Mouse (Mus musculus) forebrain, embryonic 11.5 days (tissue): ENCODE measurements around the gene Kcnip4. TPM values are rescaled to one million over a fixed set of nuclear protein-coding genes. Genes with fewer than 3 reads are reported as not detected.

Experiments used
- ATAC-seq: fragments of 200-750 bp; cut with Nextera tagmentation; replicated peaks from 2 replicates; pipeline ENCODE4 v1.8.0; 2017; ENCODE audit warnings: moderate TSS enrichment; ENCODE audit not compliant: low FRiP score
- DNase-seq: peaks from one replicate; pipeline ENCODE4 v3.0.0-alpha.2; 2017; ENCODE audit warnings: low spot score
- H3K27ac ChIP-seq: fragments of 300-500 bp; sonication (generic); 2 replicates; pipeline ENCODE4 v1.5.1; 2014; ENCODE audit warnings: low read depth, low read length
- H3K27me3 ChIP-seq: fragments of 300-500 bp; sonication (generic); 2 replicates; pipeline ENCODE4 v1.6.1; 2014; ENCODE audit warnings: mild to moderate bottlenecking, low read length, mixed read lengths; ENCODE audit not compliant: control insufficient read depth, insufficient read depth
- H3K36me3 ChIP-seq: fragments of 300-500 bp; sonication (generic); 2 replicates; pipeline ENCODE4 v1.6.1; 2014; ENCODE audit warnings: mild to moderate bottlenecking, low read length, moderate library complexity, mixed read lengths; ENCODE audit not compliant: control insufficient read depth, insufficient read depth
- H3K4me1 ChIP-seq: fragments of 300-500 bp; sonication (generic); replicated peaks from 2 replicates; pipeline ENCODE4 v1.6.1; 2014; ENCODE audit warnings: low read length, mixed read lengths; ENCODE audit not compliant: control insufficient read depth, insufficient read depth
- H3K4me2 ChIP-seq: fragments of 300-500 bp; sonication (generic); 2 replicates; pipeline ENCODE4 v1.6.1; 2014; ENCODE audit warnings: low read depth, mild to moderate bottlenecking, low read length, moderate library complexity, mixed read lengths; ENCODE audit not compliant: severe bottlenecking
- H3K4me3 ChIP-seq: fragments of 300-500 bp; sonication (generic); 2 replicates; pipeline ENCODE4 v1.5.1; 2014; ENCODE audit warnings: low read depth, low read length
- H3K9ac ChIP-seq: fragments of 300-500 bp; sonication (generic); 2 replicates; pipeline ENCODE4 v1.6.1; 2014; ENCODE audit warnings: low read length
- H3K9me3 ChIP-seq: fragments of 300-500 bp; sonication (generic); 2 replicates; pipeline ENCODE4 v1.6.1; 2016; ENCODE audit warnings: low read length, mixed read lengths; ENCODE audit not compliant: control insufficient read depth
- WGBS: fragments of 180-500 bp; shearing (Covaris S2); extraction: QIAGEN DNeasy Blood & Tissue Kit; methylation state at CpG from one replicate; pipeline ENCODE4 v1.1.7; 2014; 5-methylcytosine and 5-hydroxymethylcytosine counted together
- polyA plus RNA-seq: library from polyadenylated mRNA; unstranded; fragments of >200 nt; fragmentation: Nextera tagmentation; extraction: Ambion mirVana; gene quantifications from 2 replicates; pipeline ENCODE4 v1.2.1, GENCODE M21; 2014

Kcnip4 gene
- polyA plus RNA-seq, 1 experiment from 2014 or later: 1.7 TPM

- Histone ChIP-seq H3K9ac (no peak overlapping the region), H3K4me1 (no peaks in the 10 kb centered on the region), H3K27me3 (no peaks in the 10 kb centered on the region), H3K4me2 (no peak overlapping the region), H3K9me3 (no peaks in the 10 kb centered on the region), H3K36me3 (no peaks in the 10 kb centered on the region), H3K4me3 (no peak overlapping the region), H3K27ac (no peak overlapping the region)
- no peak for ATAC-seq
- no peak for DNase-seq
- WGBS: 87% methylated on average over 2 of the region's 2 CpGs
Observed at GRCm38 (mm10) chr5:48483112-48483511, 1041.6 kb downstream of the Kcnip4 start.

- no peaks in the 10 kb centered on the region for H3K4me1 ChIP-seq
- WGBS: 77% methylated on average over 2 of the region's 2 CpGs
Observed at GRCm38 (mm10) chr5:48460221-48460620, 1064.5 kb downstream of the Kcnip4 start.

GRCm38 (mm10) chr5:48448888-48449287 lies 1075.8 kb downstream of the Kcnip4 start:
- Histone ChIP-seq H3K27me3 (no peaks in the 10 kb centered on the region), H3K27ac (no peak overlapping the region), H3K4me1 (no peaks in the 10 kb centered on the region), H3K9me3 (no peaks in the 10 kb centered on the region), H3K36me3 (no peaks in the 10 kb centered on the region), H3K9ac (no peak overlapping the region), H3K4me2 (no peak overlapping the region), H3K4me3 (no peak overlapping the region)
- ATAC-seq (no peak), DNase-seq (no peak)
- WGBS: 94% methylated on average over 1 of the region's 1 CpGs

More at GRCm38 (mm10) chr5:48460221-48460620, 1064.5 kb downstream of the Kcnip4 start:
- no peaks in the 10 kb centered on the region for H3K36me3 ChIP-seq
- DNase-seq (no peak), ATAC-seq (no peak)
- H3K4me3 ChIP-seq: no peak overlapping the region
- no peak overlapping the region for H3K27ac ChIP-seq
- H3K4me2 ChIP-seq: no peak overlapping the region
- no peak overlapping the region for H3K9ac ChIP-seq
- no peaks in the 10 kb centered on the region for H3K27me3 ChIP-seq
- H3K9me3 ChIP-seq: no peaks in the 10 kb centered on the region

GRCm38 (mm10) chr5:48430459-48430858 lies 1094.2 kb downstream of the Kcnip4 start:
- Histone ChIP-seq H3K27me3 (no peaks in the 10 kb centered on the region), H3K4me3 (no peak overlapping the region)
- peak; percentile 58 for ATAC-seq

GRCm38 (mm10) chr5:48421957-48422356 lies 1102.8 kb downstream of the Kcnip4 start:
- no peak for ATAC-seq
- WGBS: 100% methylated on average over 1 of the region's 1 CpGs
- Histone ChIP-seq H3K9me3 (no peaks in the 10 kb centered on the region), H3K9ac (no peak overlapping the region), H3K27ac (no peak overlapping the region), H3K4me1 (no peaks in the 10 kb centered on the region), H3K4me3 (no peak overlapping the region), H3K36me3 (no peaks in the 10 kb centered on the region), H3K4me2 (no peak overlapping the region), H3K27me3 (no peaks in the 10 kb centered on the region)
- DNase-seq: no peak

More at GRCm38 (mm10) chr5:48430459-48430858, 1094.2 kb downstream of the Kcnip4 start:
- no peak overlapping the region for H3K4me2 ChIP-seq
- H3K36me3 ChIP-seq: no peaks in the 10 kb centered on the region
- H3K4me1 ChIP-seq: no peaks in the 10 kb centered on the region
- no peaks in the 10 kb centered on the region for H3K9me3 ChIP-seq
- H3K9ac ChIP-seq: no peak overlapping the region
- DNase-seq: peak; percentile 57
- H3K27ac ChIP-seq: no peak overlapping the region

GRCm38 (mm10) chr5:48419741-48420140 lies 1105.0 kb downstream of the Kcnip4 start:
- Histone ChIP-seq H3K9me3 (no peaks in the 10 kb centered on the region), H3K4me2 (no peak overlapping the region), H3K4me3 (no peak overlapping the region), H3K36me3 (no peaks in the 10 kb centered on the region), H3K4me1 (no peaks in the 10 kb centered on the region), H3K27ac (no peak overlapping the region), H3K27me3 (no peaks in the 10 kb centered on the region), H3K9ac (no peak overlapping the region)
- ATAC-seq (no peak), DNase-seq (no peak)
- WGBS: 94% methylated on average over 2 of the region's 2 CpGs

- Histone ChIP-seq H3K9ac (no peak overlapping the region), H3K4me1 (no peaks in the 10 kb centered on the region), H3K36me3 (no peaks in the 10 kb centered on the region), H3K27me3 (no peaks in the 10 kb centered on the region), H3K27ac (no peak overlapping the region), H3K9me3 (no peaks in the 10 kb centered on the region), H3K4me2 (no peak overlapping the region), H3K4me3 (no peak overlapping the region)
- ATAC-seq (no peak), DNase-seq (no peak)
- 95% methylated on average over 4 of the region's 4 CpGs for WGBS
Observed at GRCm38 (mm10) chr5:48412261-48412660, 1112.4 kb downstream of the Kcnip4 start.

- Histone ChIP-seq H3K4me1 (no peaks in the 10 kb centered on the region), H3K36me3 (no peaks in the 10 kb centered on the region), H3K9ac (no peak overlapping the region), H3K27me3 (no peaks in the 10 kb centered on the region), H3K9me3 (no peaks in the 10 kb centered on the region), H3K4me3 (no peak overlapping the region), H3K27ac (no peak overlapping the region), H3K4me2 (no peak overlapping the region)
- ATAC-seq (no peak), DNase-seq (no peak)
- 76% methylated on average over 4 of the region's 4 CpGs for WGBS
Observed at GRCm38 (mm10) chr5:48411462-48411861, 1113.2 kb downstream of the Kcnip4 start.

GRCm38 (mm10) chr5:48410348-48410747 lies 1114.4 kb downstream of the Kcnip4 start:
- no peaks in the 10 kb centered on the region for H3K36me3 ChIP-seq
- no peaks in the 10 kb centered on the region for H3K9me3 ChIP-seq
- H3K9ac ChIP-seq: no peak overlapping the region
- H3K27me3 ChIP-seq: no peaks in the 10 kb centered on the region
- H3K27ac ChIP-seq: no peak overlapping the region
- no peak overlapping the region for H3K4me2 ChIP-seq
- no peaks in the 10 kb centered on the region for H3K4me1 ChIP-seq
- no peak for DNase-seq
- 77% methylated on average over 5 of the region's 5 CpGs for WGBS
- H3K4me3 ChIP-seq: no peak overlapping the region
- ATAC-seq: no peak
